Mouse (Mus musculus) frontal cortex, postnatal 10 days (tissue): ENCODE measurements around the gene Cttnbp2nl.

ENCODE experiments used
- DNase-seq, 2 experiments: peaks; one replicate each; pipeline ENCODE4 v3.0.0; 2022; ENCODE audit warnings: low spot score in 2 of 2, mixed read lengths in 1 of 2

Cttnbp2nl gene

DNA sequence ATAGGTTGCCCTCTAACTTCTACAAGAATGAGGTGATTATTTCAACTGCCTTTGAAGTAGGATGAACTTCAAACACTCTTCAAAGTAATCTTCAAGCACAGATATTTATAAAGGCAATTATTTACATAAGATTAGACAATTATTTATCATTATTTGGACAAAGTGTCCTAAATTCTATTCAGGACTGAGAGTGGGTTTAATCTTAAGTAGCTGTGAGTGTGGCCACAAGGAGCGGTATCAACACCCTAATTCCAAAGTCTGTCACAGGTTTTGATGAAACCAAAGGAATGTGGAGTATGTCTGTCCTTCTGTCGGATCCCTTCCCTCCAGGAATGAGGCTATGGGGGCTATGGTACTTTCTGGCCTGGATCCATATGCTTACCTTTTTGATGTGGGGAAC is 38.0 kb downstream of the Cttnbp2nl start:
- no peak for DNase-seq

GRCm38 (mm10) chr3:105012696-105013313 is 40.1 kb downstream of the Cttnbp2nl start:
- no peak for DNase-seq

GRCm38 (mm10) chr3:105011883-105012282 is 41.1 kb downstream of the Cttnbp2nl start:
- DNase-seq, result no peak

DNA sequence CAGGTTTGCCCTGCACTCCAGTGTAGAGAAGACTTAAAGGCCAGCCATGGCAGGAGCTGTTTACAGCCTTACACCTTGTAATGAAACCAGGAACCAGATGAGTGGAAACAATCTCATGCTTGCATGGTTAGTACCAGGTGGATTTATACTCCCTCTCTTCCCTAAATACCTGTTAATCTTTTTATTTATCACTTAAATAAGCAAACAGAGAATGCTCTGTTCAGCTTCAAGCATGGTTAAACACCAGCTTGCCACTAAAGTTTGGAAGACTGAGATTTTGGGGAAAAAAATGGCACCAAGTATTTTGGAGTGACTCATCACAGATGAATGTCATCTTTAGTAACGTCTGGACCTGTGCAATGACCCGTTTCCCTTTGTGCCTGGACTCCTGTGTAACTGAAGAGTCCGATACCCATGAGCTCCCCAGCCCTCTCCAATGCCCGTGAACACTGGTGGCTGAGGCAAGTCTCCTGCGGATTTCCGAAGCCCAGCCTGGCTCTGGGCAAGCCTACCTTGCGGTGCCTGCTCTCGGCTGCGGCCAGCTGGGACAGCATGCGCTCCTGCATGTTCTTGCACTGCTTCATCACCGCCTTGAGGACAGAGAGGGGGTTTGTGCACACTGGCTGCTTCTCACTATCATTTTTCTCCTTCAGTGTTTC is 42.1 kb downstream of the Cttnbp2nl start:
- DNase-seq, result no peak

DNA sequence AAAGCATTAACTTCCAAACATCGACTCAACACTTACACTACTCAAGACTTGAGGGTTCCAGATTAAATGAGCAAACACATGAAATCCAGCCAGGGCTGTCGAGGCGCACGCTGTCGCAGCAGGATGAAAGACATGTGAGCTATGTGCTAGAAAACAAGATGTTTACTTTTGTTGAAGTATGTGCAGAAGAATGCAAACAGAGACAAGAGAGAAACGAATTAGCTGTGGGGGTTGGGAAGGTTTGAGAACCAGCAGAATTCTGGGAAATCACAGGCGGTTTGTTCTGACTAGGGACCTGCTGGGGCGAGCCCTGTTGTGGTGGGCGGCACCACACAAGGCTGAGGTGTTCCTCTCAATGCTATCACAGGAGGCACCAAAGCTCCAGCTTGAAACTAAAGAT is 44.9 kb downstream of the Cttnbp2nl start:
- no peak for DNase-seq

DNA sequence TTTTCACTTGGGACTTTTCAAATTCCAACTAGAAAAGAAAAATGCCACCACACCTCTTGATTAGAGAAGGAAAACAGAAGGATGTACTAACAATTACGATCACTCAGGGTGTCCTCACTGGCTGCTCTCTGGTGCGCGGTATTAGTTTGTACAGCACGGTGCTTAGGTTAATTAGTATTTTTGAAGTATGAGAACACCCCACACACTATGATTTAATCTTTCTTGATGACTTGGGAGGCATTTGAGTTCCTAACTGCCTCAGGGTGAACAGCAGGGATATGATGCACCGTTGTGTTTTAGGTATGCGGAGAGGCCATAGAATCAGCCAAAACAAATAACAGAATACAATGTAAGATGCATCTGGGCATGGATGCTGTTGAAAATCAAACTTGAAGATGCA is 46.8 kb downstream of the Cttnbp2nl start:
- no peak for DNase-seq

- no peak for DNase-seq
These were observed 47.3 kb downstream of the Cttnbp2nl start for GRCm38 (mm10) chr3:105005561-105006065.

- no peak for DNase-seq
These were observed 47.9 kb downstream of the Cttnbp2nl start for GRCm38 (mm10) chr3:105005011-105005410.

GRCm38 (mm10) chr3:105003960-105004463 is 48.9 kb downstream of the Cttnbp2nl start:
- no peak for DNase-seq

- DNase-seq, result no peak
These were observed 51.6 kb downstream of the Cttnbp2nl start for GRCm38 (mm10) chr3:105001374-105001773.

DNA sequence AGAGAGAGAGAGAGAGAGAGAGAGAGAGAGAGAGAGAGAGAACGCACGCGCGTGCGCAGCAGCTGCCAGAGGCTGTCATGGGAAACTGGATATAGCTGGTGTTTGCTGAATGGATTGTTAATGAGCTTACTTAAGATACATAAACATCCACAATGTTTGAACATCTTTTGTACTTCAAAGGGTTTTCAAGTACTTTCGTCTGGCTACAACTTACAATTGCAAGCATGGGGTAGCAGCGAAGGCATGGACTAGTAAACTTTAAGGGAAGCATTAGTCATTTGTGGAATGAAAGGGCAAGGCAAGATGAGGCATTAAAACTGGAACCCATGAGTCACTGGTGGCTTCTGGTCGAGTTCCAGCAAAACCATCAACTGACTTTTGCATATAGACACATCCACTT is 52.4 kb downstream of the Cttnbp2nl start:
- DNase-seq, result no peak

GRCm38 (mm10) chr3:104997563-104997962 is 55.4 kb downstream of the Cttnbp2nl start:
- DNase-seq, result no peak

GRCm38 (mm10) chr3:104995707-104996106 is 57.2 kb downstream of the Cttnbp2nl start:
- no peak for DNase-seq

DNA sequence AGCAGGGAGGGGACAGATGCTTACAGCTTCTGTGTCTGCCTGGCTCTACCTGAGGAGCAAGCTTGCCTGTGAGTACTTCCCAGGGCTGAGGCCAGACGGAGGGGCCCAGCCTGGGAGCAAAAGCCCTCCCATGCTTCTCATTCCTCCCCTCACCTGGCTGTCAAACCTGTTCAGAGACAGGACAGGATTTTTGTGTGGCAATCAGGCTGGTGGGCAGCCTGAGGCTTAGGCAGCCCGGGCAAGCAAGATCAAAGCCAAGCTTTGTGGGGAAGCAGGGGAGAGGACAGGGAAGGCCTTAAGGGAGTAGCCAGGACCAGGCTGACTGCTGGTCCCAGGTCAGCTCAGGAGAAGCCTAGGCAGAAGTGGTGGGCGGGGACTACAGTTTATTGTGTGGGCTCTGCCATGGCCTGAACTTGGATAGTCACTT is 58.5 kb downstream of the Cttnbp2nl start:
- no peak for DNase-seq

DNA sequence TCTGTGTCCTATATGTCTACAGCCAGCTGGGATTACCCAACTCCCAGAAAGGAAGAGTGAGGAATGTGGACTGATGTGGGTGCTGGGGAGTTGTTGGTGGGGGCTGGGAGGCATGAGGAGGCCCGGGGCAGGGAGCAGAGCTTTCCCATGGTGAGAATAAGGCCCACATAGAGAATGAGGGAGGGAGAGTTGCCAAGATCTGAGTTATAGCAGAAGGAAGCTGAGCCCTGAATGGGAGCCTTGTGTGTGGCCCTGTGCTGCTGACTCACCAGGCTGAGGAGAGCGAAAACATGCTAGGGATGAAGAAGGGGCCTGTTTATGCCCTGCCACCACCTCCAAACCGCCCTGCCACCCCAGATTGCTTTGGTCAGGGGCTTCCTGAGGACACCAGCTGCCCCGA is 59.1 kb downstream of the Cttnbp2nl start:
- DNase-seq, result peak; percentile 28 to 57

DNA sequence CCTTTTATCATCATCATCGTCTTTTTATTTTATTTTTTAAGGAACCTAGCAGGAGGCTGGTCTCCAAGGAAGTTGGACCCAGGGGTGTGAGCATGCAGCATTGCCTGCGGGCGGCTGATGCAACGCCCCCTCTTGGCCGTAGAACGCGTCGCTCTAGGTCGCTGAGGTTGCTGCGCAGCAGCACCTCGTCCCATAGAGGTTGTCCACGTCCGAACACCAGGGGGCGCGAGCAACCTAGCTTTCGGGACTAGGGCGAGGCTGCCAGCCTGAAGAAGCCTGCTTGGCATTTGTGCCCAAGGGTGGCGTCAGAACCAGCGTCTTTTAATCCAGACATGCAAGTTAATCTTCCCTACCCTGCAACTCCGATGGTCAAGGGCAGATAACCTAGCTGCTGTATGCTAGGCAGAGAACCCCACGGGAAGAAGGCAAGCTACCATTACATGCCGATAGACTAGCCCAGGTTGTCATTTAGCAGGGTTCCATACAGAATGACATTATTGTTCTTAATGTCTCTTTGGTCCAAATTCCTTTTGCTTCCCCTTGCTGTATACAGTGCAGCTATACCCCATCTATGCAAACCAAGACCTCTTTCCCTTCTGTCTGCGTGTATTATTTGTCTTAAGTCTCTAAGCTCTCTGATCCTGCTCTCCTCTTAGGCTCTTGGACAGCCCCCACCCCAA is 60.1 kb downstream of the Cttnbp2nl start:
- peak; percentile 79 to 87 for DNase-seq

DNA sequence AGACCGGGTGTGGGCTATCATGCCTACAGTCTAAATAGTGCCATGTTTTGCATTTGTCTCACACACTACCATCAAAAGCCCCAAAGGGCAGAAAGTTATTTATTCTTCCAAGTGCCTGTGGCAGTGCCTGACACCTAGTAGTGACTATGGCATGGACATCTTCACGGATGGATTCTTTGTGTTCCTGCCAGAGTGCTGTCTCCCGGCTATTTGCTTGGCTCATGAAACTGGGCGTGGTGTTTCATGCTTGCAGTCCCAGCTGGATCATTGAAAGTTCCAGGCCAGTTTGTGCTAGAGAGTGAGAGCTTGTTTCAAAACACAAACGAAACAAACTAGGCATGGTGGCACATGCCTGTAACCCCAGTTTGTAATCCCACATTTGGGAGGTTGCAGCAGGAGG is 61.2 kb downstream of the Cttnbp2nl start:
- no peak for DNase-seq

GRCm38 (mm10) chr3:104987884-104988283 is 65.1 kb downstream of the Cttnbp2nl start:
- no peak for DNase-seq

GRCm38 (mm10) chr3:104979735-104980134 is 73.2 kb downstream of the Cttnbp2nl start:
- DNase-seq, result no peak

GRCm38 (mm10) chr3:104967548-104968300 is 85.2 kb downstream of the Cttnbp2nl start:
- peak; percentile 70 to 81 for DNase-seq

- no peak for DNase-seq
These were observed 86.9 kb downstream of the Cttnbp2nl start for GRCm38 (mm10) chr3:104965991-104966554.
